Mouse (Mus musculus) forebrain, embryonic 12.5 days (tissue): ENCODE results near the gene Pmepa1. TPM values are rescaled to one million over a fixed set of nuclear protein-coding genes. Genes with fewer than 3 reads are reported as not detected.

Source experiments
- ATAC-seq: fragments of 200-750 bp; cut with Nextera tagmentation; 2 replicates; pipeline ENCODE4 v1.8.0; 2017; ENCODE audit warnings: moderate TSS enrichment; ENCODE audit not compliant: low FRiP score
- H3K27ac ChIP-seq: fragments of 300-500 bp; sonication (generic); 2 replicates; pipeline ENCODE4 v1.5.1; 2016; ENCODE audit warnings: mild to moderate bottlenecking
- H3K27me3 ChIP-seq: fragments of 300-500 bp; sonication (generic); 2 replicates; pipeline ENCODE4 v1.6.1; 2016; ENCODE audit warnings: mild to moderate bottlenecking
- H3K36me3 ChIP-seq: fragments of 300-500 bp; sonication (generic); replicated peaks from 2 replicates; pipeline ENCODE4 v1.6.1; 2016; ENCODE audit warnings: mild to moderate bottlenecking
- H3K4me1 ChIP-seq: fragments of 300-500 bp; sonication (generic); 2 replicates; pipeline ENCODE4 v1.6.1; 2016
- H3K4me2 ChIP-seq: fragments of 300-500 bp; sonication (generic); 2 replicates; pipeline ENCODE4 v1.6.1; 2016; ENCODE audit warnings: mild to moderate bottlenecking, moderate library complexity
- H3K4me3 ChIP-seq: fragments of 300-500 bp; sonication (generic); replicated peaks from 2 replicates; pipeline ENCODE4 v1.5.1; 2016; ENCODE audit warnings: mild to moderate bottlenecking
- H3K9ac ChIP-seq: fragments of 300-500 bp; sonication (generic); 2 replicates; pipeline ENCODE4 v1.6.1; 2016; ENCODE audit warnings: mild to moderate bottlenecking
- H3K9me3 ChIP-seq: fragments of 300-500 bp; sonication (generic); 2 replicates; pipeline ENCODE4 v1.6.1; 2016
- WGBS: fragments of 180-500 bp; shearing (Covaris S2); methylation state at CpG from one replicate; pipeline ENCODE4 v1.1.7; 2016; 5-methylcytosine and 5-hydroxymethylcytosine counted together
- polyA plus RNA-seq: library from polyadenylated mRNA; unstranded; fragments of >200 nt; fragmentation: Nextera tagmentation; extraction: Ambion mirVana; gene quantifications from 2 replicates; pipeline ENCODE4 v1.2.1, GENCODE M21; 2016

The Pmepa1 gene
- polyA plus RNA-seq, 1 experiment from 2014 or later, result 4.7 TPM

GRCm38 (mm10) chr2:173177481-173177880 lies 98.9 kb downstream of the Pmepa1 start:
- no peak for ATAC-seq
- Histone ChIP-seq H3K4me3 (no peak overlapping the region), H3K4me1 (peaks cover 21% of the 10 kb centered on the region), H3K9me3 (no peaks in the 10 kb centered on the region), H3K36me3 (no peaks in the 10 kb centered on the region), H3K9ac (no peak overlapping the region), H3K27me3 (peaks cover 3% of the 10 kb centered on the region; the same call in 1 of the 2 replicates), H3K4me2 (no peak overlapping the region), H3K27ac (no peak overlapping the region)
- WGBS, result 86% methylated on average over 5 of the region's 5 CpGs

GRCm38 (mm10) chr2:173175703-173176102 lies 100.6 kb downstream of the Pmepa1 start:
- no peak overlapping the region for H3K4me2 ChIP-seq
- H3K27ac ChIP-seq, result no peak overlapping the region
- H3K4me3 ChIP-seq, result no peak overlapping the region
- no peaks in the 10 kb centered on the region for H3K9me3 ChIP-seq
- H3K36me3 ChIP-seq, result no peaks in the 10 kb centered on the region
- WGBS, result 95% methylated on average over 5 of the region's 5 CpGs
- H3K9ac ChIP-seq, result no peak overlapping the region
- H3K4me1 ChIP-seq, result peaks cover 36% of the 10 kb centered on the region
- ATAC-seq, result no peak
- peaks cover 20% of the 10 kb centered on the region for H3K27me3 ChIP-seq

- Histone ChIP-seq H3K27ac (peak overlapping the region; percentile 95), H3K4me1 (peaks cover 36% of the 10 kb centered on the region), H3K9ac (no peak overlapping the region), H3K36me3 (no peaks in the 10 kb centered on the region), H3K9me3 (no peaks in the 10 kb centered on the region), H3K4me3 (peak overlapping the region; percentile 27), H3K27me3 (peaks cover 27% of the 10 kb centered on the region), H3K4me2 (peak overlapping the region; percentile 60)
- no peak for ATAC-seq
- 67% methylated on average over 1 of the region's 1 CpGs for WGBS
Observed at GRCm38 (mm10) chr2:173174569-173174968, 101.8 kb downstream of the Pmepa1 start.

Other genes starting within 250 kb of the Pmepa1 start
- gene Ctcfl, start 157.0 kb downstream of the Pmepa1 start, polyA plus RNA-seq, result 0.09 TPM in 1 of 2 replicates, not detected in the other
- not detected in 2 replicates for gene Pck1, start 123.5 kb downstream of the Pmepa1 start, polyA plus RNA-seq
- 0.34 TPM in 1 of 2 replicates, not detected in the other for gene Zbp1, start 57.6 kb downstream of the Pmepa1 start, polyA plus RNA-seq
- gene 1700021F07Rik, start 246.1 kb upstream of the Pmepa1 start, polyA plus RNA-seq, result not detected in 2 replicates